Mouse (Mus musculus) brain, adult 10 weeks (tissue): ENCODE results near the gene S100a2. TPM values are rescaled to one million over a fixed set of nuclear protein-coding genes. Genes with fewer than 3 reads are reported as not detected.

Experiments used
- polyA plus RNA-seq: library from polyadenylated mRNA; stranded (reverse); fragments of 350-450 nt; fragmentation: Illumina TruSeq; extraction: RNeasy Lipid Tissue Mini Kit (QIAGEN cat#74804); gene quantifications from one replicate; pipeline ENCODE4 v1.2.3, GENCODE M21; 2015; ENCODE audit warnings: low read depth, low replicate concordance

The S100a2 gene
- not detected for polyA plus RNA-seq

GRCm38 (mm10) chr3:90589947-90590346, at the start of gene S100a2:
S100a2 (plus strand) TSS chr3:90590247.

GRCm38 (mm10) chr3:90560008-90560628, 29.9 kb upstream of the S100a2 start, which contains the start of gene S100a3:
S100a3 (plus strand) TSS chr3:90560578.

GRCm38 (mm10) chr3:90601486-90602110, 11.6 kb downstream of the S100a2 start, which contains the start of gene Gm42674:
Gm42674 (plus strand) TSS chr3:90601904.

GRCm38 (mm10) chr3:90603623-90604022, 13.6 kb downstream of the S100a2 start, which contains the start of gene S100a4:
S100a4 (plus strand) TSS chr3:90603771.

GRCm38 (mm10) chr3:90608223-90608622, 18.2 kb downstream of the S100a2 start, which contains the start of gene S100a5:
S100a5 (plus strand) TSS chr3:90608523.

GRCm38 (mm10) chr3:90612728-90613291, 22.8 kb downstream of the S100a2 start, which contains the start of gene S100a6:
S100a6 (plus strand) TSS chr3:90612882.

Other genes starting within 250 kb of the S100a2 start
- gene Slc27a3, start 200.3 kb upstream of the S100a2 start, polyA plus RNA-seq: 5.1 TPM
- 40.2 TPM for gene Ints3, start 156.6 kb upstream of the S100a2 start, polyA plus RNA-seq
- gene Npr1, start 124.4 kb upstream of the S100a2 start, polyA plus RNA-seq: 2.9 TPM
- gene Ilf2, start 114.1 kb upstream of the S100a2 start, polyA plus RNA-seq: 126 TPM
- 69.1 TPM for gene Snapin, start 99.2 kb upstream of the S100a2 start, polyA plus RNA-seq
- gene Chtop, start 80.7 kb upstream of the S100a2 start, polyA plus RNA-seq: 185 TPM
- 248 TPM for gene S100a1, start 75.9 kb upstream of the S100a2 start, polyA plus RNA-seq
- 69.5 TPM for gene S100a13, start 75.8 kb upstream of the S100a2 start, polyA plus RNA-seq
- gene S100a14, start 63.4 kb upstream of the S100a2 start, polyA plus RNA-seq: not detected
- gene S100a16, start 53.0 kb upstream of the S100a2 start, polyA plus RNA-seq: 176 TPM
- 2.3 TPM for gene S100a3, start 29.7 kb upstream of the S100a2 start, polyA plus RNA-seq
- not detected for gene Gm42674, start 11.7 kb downstream of the S100a2 start, polyA plus RNA-seq
- gene S100a4, start 13.5 kb downstream of the S100a2 start, polyA plus RNA-seq: 12.5 TPM
- gene S100a5, start 18.3 kb downstream of the S100a2 start, polyA plus RNA-seq: not detected
- gene S100a6, start 22.6 kb downstream of the S100a2 start, polyA plus RNA-seq: 43.2 TPM
- gene S100a7a, start 63.8 kb downstream of the S100a2 start, polyA plus RNA-seq: not detected
- 4.9 TPM for gene S100a8, start 78.7 kb downstream of the S100a2 start, polyA plus RNA-seq
- 7.0 TPM for gene S100a9, start 105.5 kb downstream of the S100a2 start, polyA plus RNA-seq
- gene Pglyrp4, start 136.7 kb downstream of the S100a2 start, polyA plus RNA-seq: not detected
- gene Gm5849, start 187.6 kb downstream of the S100a2 start, polyA plus RNA-seq: not detected